Mouse (Mus musculus): ENCODE results near the gene Lsamp.
"Not testable (repeated sequence)": the region's sequence is repeated elsewhere in the genome, so short reads cannot be mapped to it uniquely, and the experiment has no call there.

The Lsamp gene

GRCm38 (mm10) chr16:41929546-41929945 lies 1945.4 kb downstream of the Lsamp start:
- DNase-seq (ENCODE audit: low spot score in 2 of 2), result no peak

GRCm38 (mm10) chr16:41935701-41936100 lies 1951.5 kb downstream of the Lsamp start:
- DNase-seq (ENCODE audit: low spot score in 2 of 2), result no peak

- DNase-seq (ENCODE audit: low spot score in 2 of 2), result no peak
Observed at GRCm38 (mm10) chr16:41936908-41937595, 1952.9 kb downstream of the Lsamp start.

GRCm38 (mm10) chr16:41937596-41937990 lies 1953.4 kb downstream of the Lsamp start:
- no peak for DNase-seq (ENCODE audit: low spot score in 2 of 2)

GRCm38 (mm10) chr16:41938258-41938657 lies 1954.1 kb downstream of the Lsamp start:
- DNase-seq (ENCODE audit: low spot score in 2 of 2), result no peak

GRCm38 (mm10) chr16:41941591-41942315 lies 1957.6 kb downstream of the Lsamp start:
- no peak for DNase-seq (ENCODE audit: low spot score in 2 of 2)

- no peak for DNase-seq (ENCODE audit: low spot score in 2 of 2)
Observed at GRCm38 (mm10) chr16:41957811-41958210, 1973.7 kb downstream of the Lsamp start.

- DNase-seq (ENCODE audit: low spot score in 2 of 2), result no peak
Observed at GRCm38 (mm10) chr16:41965636-41966035, 1981.5 kb downstream of the Lsamp start.

DNA sequence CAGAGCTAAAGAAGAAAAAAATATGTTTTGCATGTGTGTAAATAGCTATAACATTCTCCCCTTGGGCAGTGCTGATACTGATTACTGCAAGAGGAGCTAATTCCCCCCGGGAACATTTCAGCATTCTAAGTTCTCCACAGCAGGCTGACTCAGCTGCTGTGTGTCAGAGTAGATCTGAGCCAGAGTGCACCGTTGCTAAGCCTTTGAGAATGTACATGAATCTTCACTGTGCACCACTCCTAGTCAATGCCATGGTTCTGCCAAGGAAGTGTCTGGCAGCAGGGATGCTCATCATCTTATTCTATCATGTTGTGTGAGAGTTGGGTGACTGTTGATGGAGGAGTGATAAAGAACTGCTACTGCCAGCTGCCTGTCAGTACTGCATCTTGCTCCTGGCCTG lies 1985.1 kb downstream of the Lsamp start:
- DNase-seq (ENCODE audit: low spot score in 2 of 2), result no peak

GRCm38 (mm10) chr16:41974866-41975719 lies 1990.9 kb downstream of the Lsamp start:
- no peak for DNase-seq (ENCODE audit: low spot score in 2 of 2)

DNA sequence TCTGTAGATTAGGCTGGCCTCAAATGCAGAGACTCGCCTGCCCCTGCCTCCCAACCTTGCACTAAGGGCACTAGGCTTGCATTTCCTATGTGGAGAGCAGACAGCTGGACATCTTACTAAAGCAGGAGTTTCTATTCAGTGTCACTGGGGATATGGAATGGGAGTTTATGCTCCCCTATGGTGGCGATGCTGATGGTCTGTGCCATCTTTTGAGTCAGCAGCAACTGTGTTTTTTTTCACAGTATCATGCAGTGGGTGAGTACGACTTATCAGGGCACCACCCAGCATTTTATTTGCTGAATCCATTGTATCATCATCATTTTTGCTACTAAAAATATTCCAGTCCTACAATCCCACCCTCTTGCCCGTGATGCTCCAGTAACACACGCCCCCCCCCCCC lies 1992.7 kb downstream of the Lsamp start:
- no peak for DNase-seq (ENCODE audit: low spot score in 2 of 2)

DNA sequence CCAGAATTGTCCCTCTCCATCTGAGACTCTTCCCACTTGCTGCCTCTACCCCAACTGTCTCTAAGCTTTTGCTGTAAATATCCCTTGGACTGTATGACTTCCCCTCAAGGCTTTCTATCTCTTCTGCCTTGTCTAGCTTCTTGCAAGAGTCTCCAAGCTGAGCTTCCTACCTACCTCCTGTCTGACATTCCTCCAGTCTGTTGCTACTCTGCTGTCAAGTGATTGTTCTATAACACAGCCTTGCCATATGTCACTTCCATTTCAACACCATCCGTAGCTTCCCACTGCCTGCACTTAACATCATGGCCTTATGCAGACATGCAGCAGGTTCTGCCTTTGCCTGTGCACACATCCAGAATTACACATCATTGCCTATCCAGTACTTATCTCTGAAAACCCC lies 2012.8 kb downstream of the Lsamp start:
- DNase-seq (ENCODE audit: low spot score in 2 of 2), result no peak

- no peak for DNase-seq (ENCODE audit: low spot score in 2 of 2)
Observed at GRCm38 (mm10) chr16:42002925-42003324, 2018.8 kb downstream of the Lsamp start.

GRCm38 (mm10) chr16:42003506-42003905 lies 2019.3 kb downstream of the Lsamp start:
- DNase-seq (ENCODE audit: low spot score in 2 of 2), result not testable (repeated sequence)

GRCm38 (mm10) chr16:42004166-42004565 lies 2020.0 kb downstream of the Lsamp start:
- no peak for DNase-seq (ENCODE audit: low spot score in 2 of 2)

- no peak for DNase-seq (ENCODE audit: low spot score in 2 of 2)
Observed at GRCm38 (mm10) chr16:42014937-42015336, 2030.8 kb downstream of the Lsamp start.

DNA sequence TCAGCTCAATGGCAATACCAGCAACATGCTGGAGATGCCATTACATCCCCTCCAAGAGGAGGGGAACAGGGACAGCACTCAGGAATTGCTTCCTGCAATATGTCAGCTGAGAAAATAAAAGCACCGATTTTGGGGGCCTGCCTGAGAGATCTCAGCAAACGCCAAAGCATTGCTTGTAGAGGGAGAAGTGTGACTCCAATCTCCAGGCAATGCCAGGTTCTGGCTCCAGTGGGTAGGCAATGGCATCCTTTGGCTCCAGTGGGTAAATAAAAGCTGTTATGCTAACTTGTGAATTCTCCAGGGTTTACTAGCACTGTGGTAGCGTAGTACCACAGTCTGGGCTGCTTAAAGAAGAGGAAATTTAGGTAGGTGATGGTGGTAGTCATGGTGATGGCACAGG lies 2031.3 kb downstream of the Lsamp start:
- no peak for DNase-seq (ENCODE audit: low spot score in 2 of 2)

GRCm38 (mm10) chr16:42016791-42017643 lies 2032.9 kb downstream of the Lsamp start:
- no peak for DNase-seq (ENCODE audit: low spot score in 2 of 2)

- no peak for DNase-seq (ENCODE audit: low spot score in 2 of 2)
Observed at GRCm38 (mm10) chr16:42022566-42022965, 2038.4 kb downstream of the Lsamp start.

DNA sequence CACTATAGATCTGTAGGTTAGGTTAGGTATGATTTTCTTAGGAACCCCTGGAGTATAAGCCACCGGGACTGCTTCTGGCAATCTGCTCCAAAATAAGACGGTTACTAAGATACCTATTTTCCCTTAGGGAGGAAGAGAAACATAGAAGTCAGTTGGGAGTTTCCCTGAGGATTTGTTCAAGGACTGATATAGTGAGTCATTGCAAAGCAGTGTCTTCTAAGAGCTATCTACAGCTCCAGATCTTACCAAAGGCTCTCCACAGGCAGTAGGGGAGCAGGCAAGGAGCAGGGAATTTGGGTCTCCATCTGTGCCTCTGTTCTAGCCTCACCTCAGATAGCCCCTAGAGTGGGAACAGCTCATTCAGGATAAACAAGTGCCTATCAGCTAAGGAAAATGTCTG lies 2047.9 kb downstream of the Lsamp start:
- no peak for DNase-seq (ENCODE audit: low spot score in 2 of 2)

GRCm38 (mm10) chr16:42033449-42033848 lies 2049.3 kb downstream of the Lsamp start:
- no peak for DNase-seq (ENCODE audit: low spot score in 2 of 2)

Measured in urinary bladder, postnatal 36 days (tissue).